Mouse (Mus musculus): ENCODE measurements around the gene Gm13889. TPM values are rescaled to one million over a fixed set of nuclear protein-coding genes. Genes with fewer than 3 reads are reported as not detected.

Gm13889 gene
- polyA plus RNA-seq, 1 experiment from 2014 or later, result 5.6 TPM

GRCm38 (mm10) chr2:93982457-93983235 is 25.6 kb upstream of the Gm13889 start:
- Histone ChIP-seq H3K9me3 (ENCODE audit: control insufficient read depth, low read length) (no peaks in the 10 kb centered on the region), H3K4me2 (ENCODE audit: low read depth) (no peak overlapping the region), H3K27me3 (ENCODE audit: control insufficient read depth, insufficient read depth, low read length) (no peaks in the 10 kb centered on the region), H3K4me1 (ENCODE audit: control insufficient read depth, insufficient read depth, low read length) (no peaks in the 10 kb centered on the region), H3K4me3 (ENCODE audit: low read depth, low read length) (no peak overlapping the region), H3K9ac (ENCODE audit: low read length) (no peak overlapping the region), H3K27ac (ENCODE audit: low read depth, low read length) (no peak overlapping the region), H3K36me3 (ENCODE audit: control insufficient read depth, insufficient read depth, low read length) (0 out of 2 replicates have a peak, but pooled peaks cover 2% of the 10 kb centered on the region)
- DNase-seq (ENCODE audit: low spot score), result no peak
- no peak for ATAC-seq (ENCODE audit: insufficient read depth, low FRiP score, low TSS enrichment)
- 83% methylated on average over 4 of the region's 4 CpGs for WGBS

GRCm38 (mm10) chr2:93979249-93980120 is 22.5 kb upstream of the Gm13889 start:
- no peak for ATAC-seq (ENCODE audit: insufficient read depth, low FRiP score, low TSS enrichment)
- 0 out of 2 replicates have a peak, but pooled peaks cover 2% of the 10 kb centered on the region for H3K36me3 ChIP-seq (ENCODE audit: control insufficient read depth, insufficient read depth, low read length)
- WGBS, result 88% methylated on average over 7 of the region's 7 CpGs

GRCm38 (mm10) chr2:93976436-93977252 is 19.6 kb upstream of the Gm13889 start:
- Histone ChIP-seq H3K9me3 (ENCODE audit: control insufficient read depth, low read length) (no peaks in the 10 kb centered on the region), H3K4me2 (ENCODE audit: low read depth) (peak overlapping the region; percentile 67), H3K4me1 (ENCODE audit: control insufficient read depth, insufficient read depth, low read length) (peaks cover 14% of the 10 kb centered on the region; the same call in 1 of the 2 replicates), H3K27me3 (ENCODE audit: control insufficient read depth, insufficient read depth, low read length) (no peaks in the 10 kb centered on the region), H3K36me3 (ENCODE audit: control insufficient read depth, insufficient read depth, low read length) (0 out of 2 replicates have a peak, but pooled peaks cover 2% of the 10 kb centered on the region), H3K4me3 (ENCODE audit: low read depth, low read length) (peak overlapping the region; percentile 32), H3K27ac (ENCODE audit: low read depth, low read length) (no peak overlapping the region), H3K9ac (ENCODE audit: low read length) (peak overlapping the region; percentile 61)
- DNase-seq (ENCODE audit: low spot score) (peak; percentile 73), ATAC-seq (ENCODE audit: insufficient read depth, low FRiP score, low TSS enrichment) (peak; percentile 78)
- 4% methylated on average over 37 of the region's 37 CpGs for WGBS

More at GRCm38 (mm10) chr2:93979249-93980120, 22.5 kb upstream of the Gm13889 start:
- no peak overlapping the region for H3K27ac ChIP-seq (ENCODE audit: low read depth, low read length)
- H3K4me1 ChIP-seq (ENCODE audit: control insufficient read depth, insufficient read depth, low read length), result peaks cover 14% of the 10 kb centered on the region; the same call in 1 of the 2 replicates
- no peak overlapping the region for H3K4me2 ChIP-seq (ENCODE audit: low read depth)
- DNase-seq (ENCODE audit: low spot score), result no peak
- H3K9ac ChIP-seq (ENCODE audit: low read length), result no peak overlapping the region
- H3K4me3 ChIP-seq (ENCODE audit: low read depth, low read length), result no peak overlapping the region
- H3K9me3 ChIP-seq (ENCODE audit: control insufficient read depth, low read length), result no peaks in the 10 kb centered on the region
- H3K27me3 ChIP-seq (ENCODE audit: control insufficient read depth, insufficient read depth, low read length), result no peaks in the 10 kb centered on the region

GRCm38 (mm10) chr2:93975526-93976435 is 18.8 kb upstream of the Gm13889 start:
- H3K4me3 ChIP-seq (ENCODE audit: low read depth, low read length), result peak overlapping the region; percentile 32
- 0 out of 2 replicates have a peak, but pooled peaks cover 2% of the 10 kb centered on the region for H3K36me3 ChIP-seq (ENCODE audit: control insufficient read depth, insufficient read depth, low read length)
- H3K27me3 ChIP-seq (ENCODE audit: control insufficient read depth, insufficient read depth, low read length), result no peaks in the 10 kb centered on the region
- ATAC-seq (ENCODE audit: insufficient read depth, low FRiP score, low TSS enrichment), result peak; percentile 8
- no peaks in the 10 kb centered on the region for H3K9me3 ChIP-seq (ENCODE audit: control insufficient read depth, low read length)
- peak overlapping the region; percentile 61 for H3K9ac ChIP-seq (ENCODE audit: low read length)
- no peak overlapping the region for H3K27ac ChIP-seq (ENCODE audit: low read depth, low read length)
- H3K4me1 ChIP-seq (ENCODE audit: control insufficient read depth, insufficient read depth, low read length), result peaks cover 14% of the 10 kb centered on the region; the same call in 1 of the 2 replicates
- 21% methylated on average over 21 of the region's 21 CpGs for WGBS
- DNase-seq (ENCODE audit: low spot score), result peak; percentile 47
- peak overlapping the region; percentile 67 for H3K4me2 ChIP-seq (ENCODE audit: low read depth)

GRCm38 (mm10) chr2:93975041-93975440 is 18.0 kb upstream of the Gm13889 start:
- DNase-seq (ENCODE audit: low spot score) (no peak), ATAC-seq (ENCODE audit: insufficient read depth, low FRiP score, low TSS enrichment) (no peak)
- Histone ChIP-seq H3K9me3 (ENCODE audit: control insufficient read depth, low read length) (no peaks in the 10 kb centered on the region), H3K9ac (ENCODE audit: low read length) (no peak overlapping the region), H3K4me1 (ENCODE audit: control insufficient read depth, insufficient read depth, low read length) (peaks cover 14% of the 10 kb centered on the region; the same call in 1 of the 2 replicates), H3K4me3 (ENCODE audit: low read depth, low read length) (no peak overlapping the region), H3K4me2 (ENCODE audit: low read depth) (no peak overlapping the region), H3K36me3 (ENCODE audit: control insufficient read depth, insufficient read depth, low read length) (0 out of 2 replicates have a peak, but pooled peaks cover under 1% of the 10 kb centered on the region), H3K27me3 (ENCODE audit: control insufficient read depth, insufficient read depth, low read length) (no peaks in the 10 kb centered on the region), H3K27ac (ENCODE audit: low read depth, low read length) (no peak overlapping the region)
- WGBS, result 49% methylated on average over 7 of the region's 7 CpGs

- peaks cover 8% of the 10 kb centered on the region; the same call in 1 of the 2 replicates for H3K4me1 ChIP-seq (ENCODE audit: control insufficient read depth, insufficient read depth, low read length)
- no peaks in the 10 kb centered on the region for H3K36me3 ChIP-seq (ENCODE audit: control insufficient read depth, insufficient read depth, low read length)
- no peak overlapping the region for H3K4me2 ChIP-seq (ENCODE audit: low read depth)
- no peaks in the 10 kb centered on the region for H3K27me3 ChIP-seq (ENCODE audit: control insufficient read depth, insufficient read depth, low read length)
- no peak overlapping the region for H3K4me3 ChIP-seq (ENCODE audit: low read depth, low read length)
- ATAC-seq (ENCODE audit: insufficient read depth, low FRiP score, low TSS enrichment) (no peak), DNase-seq (ENCODE audit: low spot score) (no peak)
- H3K27ac ChIP-seq (ENCODE audit: low read depth, low read length), result no peak overlapping the region
- 69% methylated on average over 3 of the region's 3 CpGs for WGBS
- H3K9ac ChIP-seq (ENCODE audit: low read length), result no peak overlapping the region
- H3K9me3 ChIP-seq (ENCODE audit: control insufficient read depth, low read length), result no peaks in the 10 kb centered on the region
Observed at GRCm38 (mm10) chr2:93971647-93972046, 14.6 kb upstream of the Gm13889 start.

- H3K4me2 ChIP-seq (ENCODE audit: low read depth), result no peak overlapping the region
- H3K9me3 ChIP-seq (ENCODE audit: control insufficient read depth, low read length), result no peaks in the 10 kb centered on the region
- H3K4me3 ChIP-seq (ENCODE audit: low read depth, low read length), result no peak overlapping the region
- 53% methylated on average over 7 of the region's 7 CpGs for WGBS
- H3K4me1 ChIP-seq (ENCODE audit: control insufficient read depth, insufficient read depth, low read length), result no peaks in the 10 kb centered on the region
- no peaks in the 10 kb centered on the region for H3K36me3 ChIP-seq (ENCODE audit: control insufficient read depth, insufficient read depth, low read length)
- H3K27me3 ChIP-seq (ENCODE audit: control insufficient read depth, insufficient read depth, low read length), result no peaks in the 10 kb centered on the region
- no peak for ATAC-seq (ENCODE audit: insufficient read depth, low FRiP score, low TSS enrichment)
- no peak overlapping the region for H3K27ac ChIP-seq (ENCODE audit: low read depth, low read length)
- H3K9ac ChIP-seq (ENCODE audit: low read length), result no peak overlapping the region
- no peak for DNase-seq (ENCODE audit: low spot score)
Observed at GRCm38 (mm10) chr2:93964494-93965160, 7.6 kb upstream of the Gm13889 start.

All from neural tube, embryonic 11.5 days (tissue).